Mouse (Mus musculus): ENCODE results near the gene Metap2. TPM values are rescaled to one million over a fixed set of nuclear protein-coding genes. Genes with fewer than 3 reads are reported as not detected.
A peak's percentile ranks its signal among the peaks of the same experiment; 100 is the strongest.

Gene Metap2
- polyA plus RNA-seq, 1 experiment from 2014 or later = 159 TPM

GRCm38 (mm10) chr10:93924666-93925065 lies 27.8 kb upstream of the Metap2 start:
- ATAC-seq (ENCODE audit: low FRiP score) = no peak
- WGBS = 81% methylated on average over 5 of the region's 5 CpGs
- no peak overlapping the region for H3K4me2 ChIP-seq
- H3K27ac ChIP-seq (replicated peaks) = no peak overlapping the region
- no peak overlapping the region for H3K9ac ChIP-seq (replicated peaks)
- no peaks in the 10 kb centered on the region for H3K36me3 ChIP-seq
- no peaks in the 10 kb centered on the region for H3K27me3 ChIP-seq (replicated peaks)
- H3K4me3 ChIP-seq (replicated peaks) = no peak overlapping the region
- no peaks in the 10 kb centered on the region for H3K9me3 ChIP-seq (replicated peaks)
- H3K4me1 ChIP-seq = no peaks in the 10 kb centered on the region

GRCm38 (mm10) chr10:93921160-93921559 lies 24.3 kb upstream of the Metap2 start:
- 94% methylated on average over 4 of the region's 4 CpGs for WGBS
- H3K36me3 ChIP-seq = no peaks in the 10 kb centered on the region
- no peaks in the 10 kb centered on the region for H3K27me3 ChIP-seq (replicated peaks)
- H3K4me3 ChIP-seq (replicated peaks) = no peak overlapping the region
- H3K4me1 ChIP-seq = peaks cover 5% of the 10 kb centered on the region; the same call in 1 of the 2 replicates
- no peak for ATAC-seq (ENCODE audit: low FRiP score)
- no peaks in the 10 kb centered on the region for H3K9me3 ChIP-seq (replicated peaks)
- no peak overlapping the region for H3K9ac ChIP-seq (replicated peaks)
- no peak overlapping the region for H3K4me2 ChIP-seq
- no peak overlapping the region for H3K27ac ChIP-seq (replicated peaks)

DNA sequence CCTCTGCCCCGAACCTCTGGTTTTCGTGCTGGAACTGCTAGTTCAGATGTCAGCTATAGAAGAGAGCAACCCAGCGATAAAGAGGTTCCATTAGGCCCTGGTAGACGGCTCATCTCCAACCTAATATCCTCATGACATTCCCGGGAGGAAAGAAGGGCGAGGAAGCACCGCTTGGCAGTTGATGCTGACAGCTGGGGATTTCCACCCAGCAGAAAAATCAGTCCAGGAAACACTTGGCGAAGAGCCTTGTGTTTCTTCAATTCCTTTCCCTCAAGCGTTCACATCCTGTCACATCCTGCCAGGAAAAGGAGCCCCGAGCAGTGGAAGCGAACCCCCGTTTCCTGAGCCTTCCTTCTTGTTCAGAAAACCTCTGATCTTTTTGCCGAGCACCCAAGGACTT lies 22.3 kb upstream of the Metap2 start:
- Histone ChIP-seq H3K4me2 (no peak overlapping the region), H3K9ac (replicated peaks) (no peak overlapping the region), H3K4me3 (replicated peaks) (no peak overlapping the region), H3K27ac (replicated peaks) (0 out of 2 replicates have a peak overlapping the region, but pooled peaks have one; percentile 13), H3K4me1 (peaks cover 5% of the 10 kb centered on the region; the same call in 1 of the 2 replicates), H3K27me3 (replicated peaks) (no peaks in the 10 kb centered on the region), H3K36me3 (no peaks in the 10 kb centered on the region), H3K9me3 (replicated peaks) (no peaks in the 10 kb centered on the region)
- 75% methylated on average over 13 of the region's 13 CpGs for WGBS
- ATAC-seq (ENCODE audit: low FRiP score) = no peak

DNA sequence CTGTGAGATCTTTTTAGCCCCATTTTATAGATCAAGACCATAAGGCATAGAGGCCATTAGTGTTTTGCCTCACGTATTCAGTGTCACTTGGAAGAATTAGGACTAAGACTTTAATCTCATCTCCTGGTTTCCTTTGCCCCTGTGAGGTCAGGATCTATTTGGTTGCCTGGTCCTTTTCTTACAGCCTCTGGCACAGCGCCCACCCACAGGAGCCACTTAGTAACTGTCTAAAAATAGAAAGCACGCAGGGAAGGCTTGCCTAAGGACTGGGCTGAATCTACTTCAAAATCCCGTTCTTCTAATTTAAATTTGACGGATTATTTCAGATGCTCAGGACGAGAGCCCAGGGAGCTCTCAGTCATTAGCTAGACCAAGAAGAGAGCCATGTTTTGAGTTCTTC lies 21.8 kb upstream of the Metap2 start:
- Histone ChIP-seq H3K4me3 (replicated peaks) (no peak overlapping the region), H3K9ac (replicated peaks) (no peak overlapping the region), H3K27me3 (replicated peaks) (no peaks in the 10 kb centered on the region), H3K4me1 (peaks cover 5% of the 10 kb centered on the region; the same call in 1 of the 2 replicates), H3K36me3 (no peaks in the 10 kb centered on the region), H3K27ac (replicated peaks) (no peak overlapping the region), H3K9me3 (replicated peaks) (no peaks in the 10 kb centered on the region), H3K4me2 (no peak overlapping the region)
- WGBS = 53% methylated on average over 6 of the region's 6 CpGs
- no peak for ATAC-seq (ENCODE audit: low FRiP score)

- Histone ChIP-seq H3K4me2 (no peak overlapping the region), H3K9me3 (replicated peaks) (no peaks in the 10 kb centered on the region), H3K9ac (replicated peaks) (no peak overlapping the region), H3K27me3 (replicated peaks) (no peaks in the 10 kb centered on the region), H3K36me3 (no peaks in the 10 kb centered on the region), H3K4me3 (replicated peaks) (no peak overlapping the region), H3K4me1 (peaks cover 5% of the 10 kb centered on the region; the same call in 1 of the 2 replicates), H3K27ac (replicated peaks) (no peak overlapping the region)
- WGBS = 85% methylated on average over 2 of the region's 2 CpGs
- ATAC-seq (ENCODE audit: low FRiP score) = no peak
Measured at GRCm38 (mm10) chr10:93918087-93918486, 21.2 kb upstream of the Metap2 start.

GRCm38 (mm10) chr10:93916778-93917177 lies 19.9 kb upstream of the Metap2 start:
- Histone ChIP-seq H3K4me2 (no peak overlapping the region), H3K27me3 (replicated peaks) (no peaks in the 10 kb centered on the region), H3K4me3 (replicated peaks) (no peak overlapping the region), H3K27ac (replicated peaks) (no peak overlapping the region), H3K4me1 (peaks cover 5% of the 10 kb centered on the region; the same call in 1 of the 2 replicates), H3K9ac (replicated peaks) (no peak overlapping the region), H3K9me3 (replicated peaks) (no peaks in the 10 kb centered on the region), H3K36me3 (no peaks in the 10 kb centered on the region)
- 78% methylated on average over 2 of the region's 2 CpGs for WGBS
- ATAC-seq (ENCODE audit: low FRiP score) = no peak

DNA sequence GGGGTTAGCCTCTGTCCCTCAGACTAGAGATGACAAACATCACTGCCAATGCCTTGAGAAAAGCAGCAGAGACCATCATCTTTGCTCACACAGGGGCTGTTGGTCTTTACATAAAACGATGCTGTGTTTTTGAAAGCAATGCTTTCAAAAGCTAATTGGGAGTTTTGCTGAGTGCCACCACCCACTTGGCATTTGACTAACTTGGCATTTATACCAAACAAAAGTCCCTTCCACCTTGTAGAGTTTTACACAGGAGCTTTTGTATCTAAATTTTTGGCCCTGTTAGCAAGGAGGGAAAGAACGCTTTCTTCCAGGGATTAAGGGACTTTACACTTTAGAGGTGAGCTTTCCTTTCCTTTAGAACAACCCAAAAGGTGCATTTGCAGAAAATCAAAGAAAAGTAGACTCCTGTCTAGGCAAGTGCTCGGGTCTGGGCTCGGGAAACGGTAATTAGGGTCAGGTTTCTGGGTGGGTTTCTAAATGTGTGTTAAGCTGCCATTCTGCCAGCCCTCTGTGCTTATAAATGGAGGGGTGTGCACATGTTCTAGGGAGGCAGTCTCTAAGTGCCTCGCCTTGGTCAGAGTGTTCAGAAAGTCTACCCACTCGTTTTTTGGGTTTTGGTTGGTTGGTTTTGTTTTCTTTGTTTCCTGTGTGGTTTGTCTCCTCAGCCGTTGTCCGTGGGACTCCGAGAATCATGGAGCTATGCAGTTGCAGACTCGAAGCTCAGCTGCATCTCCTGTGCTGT lies 18.8 kb upstream of the Metap2 start:
- no peak for ATAC-seq (ENCODE audit: low FRiP score)
- 42% methylated on average over 11 of the region's 11 CpGs for WGBS
- no peak overlapping the region for H3K4me3 ChIP-seq (replicated peaks)
- no peak overlapping the region for H3K9ac ChIP-seq (replicated peaks)
- 0 out of 2 replicates have a peak overlapping the region, but pooled peaks have one; percentile 26 for H3K4me2 ChIP-seq
- H3K4me1 ChIP-seq = peaks cover 5% of the 10 kb centered on the region; the same call in 1 of the 2 replicates
- no peak overlapping the region for H3K27ac ChIP-seq (replicated peaks)
- H3K36me3 ChIP-seq = no peaks in the 10 kb centered on the region
- H3K27me3 ChIP-seq (replicated peaks) = no peaks in the 10 kb centered on the region
- H3K9me3 ChIP-seq (replicated peaks) = no peaks in the 10 kb centered on the region

DNA sequence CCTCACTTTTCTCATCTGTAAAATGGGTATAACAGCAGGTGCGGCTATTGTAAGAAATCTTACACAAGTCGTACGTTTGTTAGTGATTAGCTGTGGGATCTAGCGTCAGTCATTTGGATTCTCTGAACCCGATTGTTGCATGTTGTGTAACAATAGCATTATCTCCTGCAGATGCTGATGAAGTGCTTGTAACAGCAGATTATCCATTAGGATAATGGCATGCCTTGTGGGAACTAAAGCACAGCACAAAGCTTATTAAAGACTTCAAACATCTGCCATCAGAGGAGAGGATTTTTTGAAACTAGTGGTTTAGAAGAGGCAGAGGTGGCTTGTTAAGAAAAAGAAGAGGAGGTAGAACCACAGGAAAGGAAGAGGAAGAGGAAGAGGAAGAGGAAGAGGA lies 16.6 kb upstream of the Metap2 start:
- no peak for ATAC-seq (ENCODE audit: low FRiP score)
- H3K4me3 ChIP-seq (replicated peaks) = no peak overlapping the region
- no peak overlapping the region for H3K27ac ChIP-seq (replicated peaks)
- H3K36me3 ChIP-seq = no peaks in the 10 kb centered on the region
- H3K4me1 ChIP-seq = no peaks in the 10 kb centered on the region
- H3K4me2 ChIP-seq = no peak overlapping the region
- no peaks in the 10 kb centered on the region for H3K27me3 ChIP-seq (replicated peaks)
- no peaks in the 10 kb centered on the region for H3K9me3 ChIP-seq (replicated peaks)
- no peak overlapping the region for H3K9ac ChIP-seq (replicated peaks)
- WGBS = 73% methylated on average over 5 of the region's 5 CpGs

- Histone ChIP-seq H3K4me3 (replicated peaks) (no peak overlapping the region), H3K4me2 (no peak overlapping the region), H3K4me1 (no peaks in the 10 kb centered on the region), H3K36me3 (no peaks in the 10 kb centered on the region), H3K27ac (replicated peaks) (no peak overlapping the region), H3K9ac (replicated peaks) (no peak overlapping the region), H3K27me3 (replicated peaks) (no peaks in the 10 kb centered on the region), H3K9me3 (replicated peaks) (no peaks in the 10 kb centered on the region)
- WGBS = 98% methylated on average over 1 of the region's 1 CpGs
- no peak for ATAC-seq (ENCODE audit: low FRiP score)
Measured at GRCm38 (mm10) chr10:93912917-93913316, 16.0 kb upstream of the Metap2 start.

- Histone ChIP-seq H3K4me2 (no peak overlapping the region), H3K27me3 (replicated peaks) (no peaks in the 10 kb centered on the region), H3K36me3 (no peaks in the 10 kb centered on the region), H3K9me3 (replicated peaks) (no peaks in the 10 kb centered on the region), H3K4me1 (no peaks in the 10 kb centered on the region), H3K9ac (replicated peaks) (no peak overlapping the region), H3K4me3 (replicated peaks) (no peak overlapping the region), H3K27ac (replicated peaks) (no peak overlapping the region)
- WGBS = 89% methylated on average over 5 of the region's 5 CpGs
- no peak for ATAC-seq (ENCODE audit: low FRiP score)
Measured at GRCm38 (mm10) chr10:93912136-93912855, 15.4 kb upstream of the Metap2 start.

- Histone ChIP-seq H3K4me1 (no peaks in the 10 kb centered on the region), H3K27me3 (replicated peaks) (no peaks in the 10 kb centered on the region), H3K27ac (replicated peaks) (no peak overlapping the region), H3K9ac (replicated peaks) (no peak overlapping the region), H3K9me3 (replicated peaks) (no peaks in the 10 kb centered on the region), H3K4me2 (no peak overlapping the region), H3K4me3 (replicated peaks) (no peak overlapping the region), H3K36me3 (no peaks in the 10 kb centered on the region)
- ATAC-seq (ENCODE audit: low FRiP score) = no peak
- 82% methylated on average over 5 of the region's 5 CpGs for WGBS
Measured at GRCm38 (mm10) chr10:93911326-93911725, 14.4 kb upstream of the Metap2 start.

All from neural tube, embryonic 15.5 days (tissue).